Comparison of ENCODE assay signal across 9 mouse cellular contexts in the genomic region with DNA sequence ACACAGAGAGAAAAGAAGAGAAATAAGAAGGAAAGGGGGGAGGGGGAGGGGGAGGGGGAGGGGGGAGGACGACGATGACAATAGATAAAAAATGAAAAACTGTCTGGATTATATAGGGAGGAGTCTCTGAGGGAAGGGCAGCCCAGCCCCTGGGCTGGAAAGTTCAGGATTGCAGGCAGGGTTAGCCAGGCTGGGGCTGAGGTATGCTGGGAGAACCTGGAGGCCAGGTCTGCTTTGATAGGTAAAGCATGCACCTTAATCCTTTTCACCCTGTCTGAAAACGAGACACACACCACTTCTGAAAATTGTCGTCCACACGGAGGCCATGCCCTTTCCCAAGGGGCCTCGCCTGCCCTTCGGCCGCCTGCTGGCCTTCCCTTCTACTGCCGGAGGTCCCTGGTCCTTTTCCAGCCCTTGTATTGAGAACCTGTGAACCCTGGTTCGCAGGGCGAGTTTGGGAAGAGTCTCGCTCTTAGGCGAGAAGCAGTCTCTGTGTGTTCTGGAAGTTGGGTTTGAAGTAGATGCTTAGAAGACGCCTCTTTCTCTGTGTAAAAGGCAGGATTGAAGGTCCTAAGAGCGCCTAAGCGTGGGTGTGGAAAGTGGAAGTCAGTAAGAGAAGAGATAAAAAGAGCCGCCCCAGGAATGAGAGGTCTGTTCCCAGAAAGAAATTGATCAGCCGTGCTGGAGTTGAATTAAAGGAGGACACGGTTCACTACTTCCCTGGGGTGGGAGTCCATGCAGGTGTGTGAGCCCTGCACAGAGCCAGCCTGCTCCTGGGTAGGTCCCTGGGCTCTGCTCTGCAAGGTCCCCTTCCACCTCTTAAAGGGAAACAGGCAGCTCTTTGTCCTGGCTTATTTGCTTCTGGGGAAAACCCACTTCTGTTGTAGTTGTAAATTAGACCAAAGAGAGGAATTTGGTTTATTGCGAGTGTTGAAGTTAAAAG.
A peak's percentile ranks its signal among the peaks of the same experiment; 100 is the strongest.
DNase-seq lines count a peak whose midpoint lies in the region; ATAC-seq and TF ChIP-seq lines count a peak whose summit lies in the region.
"Had no signal": no experiment of that assay in that cellular context is flagged by ENCODE, and none has a peak within 500 bp of the region (broad histone marks: within the 10 kb centered on the region; RNA-seq: fewer than 3 reads in every experiment).

No protein-coding gene starts in this region.

- peaks cover 35% of the 10 kb centered on the region for H3K4me1 ChIP-seq in embryonic facial prominence, embryonic 15.5 days
- peaks cover 57% of the 10 kb centered on the region for H3K4me1 ChIP-seq in kidney, embryonic 16.5 days (ENCODE audit: insufficient read depth, low read length)
- H3K4me1 ChIP-seq in midbrain, postnatal 0 days (ENCODE audit: insufficient read depth, low read length) = no peaks in the 10 kb centered on the region

- H3K4me2 ChIP-seq in embryonic facial prominence, embryonic 15.5 days (replicated peaks) = no peak overlapping the region
- peak overlapping the region; percentile 42 for H3K4me2 ChIP-seq in kidney, embryonic 16.5 days (replicated peaks; ENCODE audit: low read depth, low read length)
- no peak overlapping the region for H3K4me2 ChIP-seq in midbrain, postnatal 0 days (ENCODE audit: low read depth, low read length, poor library complexity, severe bottlenecking)

- peak overlapping the region; percentile 67; the same call in 1 of the 2 replicates for H3K27ac ChIP-seq in layer of hippocampus, adult 2 months
- peak overlapping the region; percentile 68 for H3K27ac ChIP-seq in embryonic facial prominence, embryonic 15.5 days (replicated peaks)
- H3K27ac ChIP-seq in kidney, embryonic 16.5 days (ENCODE audit: low read length) = peak overlapping the region; percentile 95
- H3K27ac ChIP-seq in midbrain, postnatal 0 days (ENCODE audit: low read depth, low read length) = peak overlapping the region; percentile 43; the same call in 1 of the 2 replicates

- TF ChIP-seq CTCF in layer of hippocampus, adult 2 months (conservative IDR thresholded peaks at IDR 0.05) = peak; percentile 16; the same call in 1 of the 2 replicates
- no peak for TF ChIP-seq CTCF in midbrain, postnatal 0 days (IDR thresholded peaks at IDR 0.05)

- H3K9me3 ChIP-seq in embryonic facial prominence, embryonic 15.5 days (replicated peaks) = no peaks in the 10 kb centered on the region
- no peaks in the 10 kb centered on the region for H3K9me3 ChIP-seq in kidney, embryonic 16.5 days (ENCODE audit: low read length)
- no peaks in the 10 kb centered on the region for H3K9me3 ChIP-seq in midbrain, postnatal 0 days (ENCODE audit: low read length)

- no peaks in the 10 kb centered on the region for H3K36me3 ChIP-seq in embryonic facial prominence, embryonic 15.5 days
- 0 out of 2 replicates have a peak, but pooled peaks cover 3% of the 10 kb centered on the region for H3K36me3 ChIP-seq in kidney, embryonic 16.5 days (ENCODE audit: insufficient read depth, low read length)
- H3K36me3 ChIP-seq in midbrain, postnatal 0 days (ENCODE audit: insufficient read depth, low read length) = no peaks in the 10 kb centered on the region

- no peak for DNase-seq in layer of hippocampus, adult 2 months (ENCODE audit: low spot score in 2 of 2)
- no peak for DNase-seq in layer of hippocampus, postnatal 10 days (ENCODE audit: low spot score in 2 of 2)
- no peak for DNase-seq in midbrain, postnatal 0 days (ENCODE audit: low spot score)
- DNase-seq in cerebellum, postnatal 4 days (ENCODE audit: low spot score in 2 of 2) = no peak
- no peak for DNase-seq in right cerebral cortex, adult 18-20 months
- DNase-seq in thymus, postnatal 0 days (ENCODE audit: low spot score) = no peak
- DNase-seq: left cerebral cortex, postnatal 4 days had no signal

- no peak overlapping the region for H3K4me3 ChIP-seq in layer of hippocampus, adult 2 months
- H3K4me3 ChIP-seq in embryonic facial prominence, embryonic 15.5 days (replicated peaks) = no peak overlapping the region
- H3K4me3 ChIP-seq in kidney, embryonic 16.5 days (ENCODE audit: low read length) = no peak overlapping the region
- H3K4me3 ChIP-seq in midbrain, postnatal 0 days (ENCODE audit: low read depth, low read length) = no peak overlapping the region

- 36% methylated on average over 20 of the region's 20 CpGs for WGBS in embryonic facial prominence, embryonic 15.5 days
- WGBS in kidney, embryonic 16.5 days = 17% methylated on average over 20 of the region's 20 CpGs
- WGBS in midbrain, postnatal 0 days = 21% methylated on average over 20 of the region's 20 CpGs

- no peak for ATAC-seq in embryonic facial prominence, embryonic 15.5 days (ENCODE audit: insufficient number of reproducible peaks, low FRiP score, low TSS enrichment, low read depth)
- peak; percentile 95 for ATAC-seq in kidney, embryonic 16.5 days (ENCODE audit: low FRiP score, low TSS enrichment)
- ATAC-seq in midbrain, postnatal 0 days (ENCODE audit: low FRiP score) = no peak

- no peaks in the 10 kb centered on the region for H3K27me3 ChIP-seq in embryonic facial prominence, embryonic 15.5 days
- no peaks in the 10 kb centered on the region for H3K27me3 ChIP-seq in kidney, embryonic 16.5 days (ENCODE audit: insufficient read depth, low read length)
- H3K27me3 ChIP-seq in midbrain, postnatal 0 days (ENCODE audit: insufficient read depth, low read length) = no peaks in the 10 kb centered on the region

- no peak overlapping the region for H3K9ac ChIP-seq in embryonic facial prominence, embryonic 15.5 days
- peak overlapping the region; percentile 44 for H3K9ac ChIP-seq in kidney, embryonic 16.5 days (replicated peaks; ENCODE audit: low read length)
- H3K9ac ChIP-seq in midbrain, postnatal 0 days (replicated peaks; ENCODE audit: low read length, poor library complexity, severe bottlenecking) = no peak overlapping the region

Comparison
In these comparisons a context has a peak if more than half of its experiments do, and no peak if none do; other contexts are left out.
1. H3K27ac ChIP-seq: peak in every context shown above with its lines; median percentile 95 in kidney, embryonic 16.5 days; 68 in embryonic facial prominence, embryonic 15.5 days; 67 in layer of hippocampus, adult 2 months; 43 in midbrain, postnatal 0 days.